Mouse (Mus musculus): ENCODE data around the gene Prickle1. TPM values are rescaled to one million over a fixed set of nuclear protein-coding genes. Genes with fewer than 3 reads are reported as not detected.

Gene Prickle1
- polyA plus RNA-seq, 1 experiment from 2014 or later = 18.1 TPM

GRCm38 (mm10) chr15:93479445-93479844 is 116.2 kb downstream of the Prickle1 start:
- H3K9ac ChIP-seq (ENCODE audit: low read depth, low read length) = no peak overlapping the region
- H3K4me3 ChIP-seq (ENCODE audit: low read length) = no peak overlapping the region
- ATAC-seq = no peak
- H3K36me3 ChIP-seq (ENCODE audit: control insufficient read depth, insufficient read depth, low read length) = no peaks in the 10 kb centered on the region
- H3K4me1 ChIP-seq (ENCODE audit: control insufficient read depth, insufficient read depth, low read length) = peaks cover 5% of the 10 kb centered on the region
- H3K4me2 ChIP-seq (ENCODE audit: low read depth, low read length) = no peak overlapping the region
- H3K27ac ChIP-seq (ENCODE audit: low read length) = no peak overlapping the region
- no peaks in the 10 kb centered on the region for H3K9me3 ChIP-seq (ENCODE audit: control insufficient read depth, low read length)
- no peaks in the 10 kb centered on the region for H3K27me3 ChIP-seq (replicated peaks; ENCODE audit: control insufficient read depth, insufficient read depth, low read length)
- WGBS = 62% methylated on average over 4 of the region's 4 CpGs

- Histone ChIP-seq H3K27me3 (replicated peaks; ENCODE audit: control insufficient read depth, insufficient read depth, low read length) (no peaks in the 10 kb centered on the region), H3K36me3 (ENCODE audit: control insufficient read depth, insufficient read depth, low read length) (no peaks in the 10 kb centered on the region), H3K4me2 (ENCODE audit: low read depth, low read length) (no peak overlapping the region), H3K9me3 (ENCODE audit: control insufficient read depth, low read length) (no peaks in the 10 kb centered on the region), H3K9ac (ENCODE audit: low read depth, low read length) (no peak overlapping the region), H3K4me3 (ENCODE audit: low read length) (no peak overlapping the region), H3K4me1 (ENCODE audit: control insufficient read depth, insufficient read depth, low read length) (peaks cover 5% of the 10 kb centered on the region), H3K27ac (ENCODE audit: low read length) (no peak overlapping the region)
- 83% methylated on average over 3 of the region's 3 CpGs for WGBS
- no peak for ATAC-seq
Measured at GRCm38 (mm10) chr15:93478676-93479075, 117.0 kb downstream of the Prickle1 start.

- H3K9ac ChIP-seq (ENCODE audit: low read depth, low read length) = no peak overlapping the region
- H3K36me3 ChIP-seq (ENCODE audit: control insufficient read depth, insufficient read depth, low read length) = no peaks in the 10 kb centered on the region
- no peak overlapping the region for H3K4me3 ChIP-seq (ENCODE audit: low read length)
- no peak overlapping the region for H3K4me2 ChIP-seq (ENCODE audit: low read depth, low read length)
- H3K4me1 ChIP-seq (ENCODE audit: control insufficient read depth, insufficient read depth, low read length) = peaks cover 5% of the 10 kb centered on the region
- WGBS = 83% methylated on average over 4 of the region's 4 CpGs
- no peak overlapping the region for H3K27ac ChIP-seq (ENCODE audit: low read length)
- H3K9me3 ChIP-seq (ENCODE audit: control insufficient read depth, low read length) = no peaks in the 10 kb centered on the region
- no peaks in the 10 kb centered on the region for H3K27me3 ChIP-seq (replicated peaks; ENCODE audit: control insufficient read depth, insufficient read depth, low read length)
- ATAC-seq = no peak
Measured at GRCm38 (mm10) chr15:93477729-93478128, 118.0 kb downstream of the Prickle1 start.

- WGBS = 48% methylated on average over 8 of the region's 8 CpGs
Measured at GRCm38 (mm10) chr15:93475688-93476087, 120.0 kb downstream of the Prickle1 start.

GRCm38 (mm10) chr15:93474277-93474676 is 121.4 kb downstream of the Prickle1 start:
- H3K4me2 ChIP-seq (ENCODE audit: low read depth, low read length) = no peak overlapping the region
- no peak overlapping the region for H3K4me3 ChIP-seq (ENCODE audit: low read length)
- no peaks in the 10 kb centered on the region for H3K27me3 ChIP-seq (replicated peaks; ENCODE audit: control insufficient read depth, insufficient read depth, low read length)
- no peak overlapping the region for H3K27ac ChIP-seq (ENCODE audit: low read length)
- H3K9me3 ChIP-seq (ENCODE audit: control insufficient read depth, low read length) = no peaks in the 10 kb centered on the region
- ATAC-seq = no peak
- H3K36me3 ChIP-seq (ENCODE audit: control insufficient read depth, insufficient read depth, low read length) = no peaks in the 10 kb centered on the region
- H3K9ac ChIP-seq (ENCODE audit: low read depth, low read length) = no peak overlapping the region
- H3K4me1 ChIP-seq (ENCODE audit: control insufficient read depth, insufficient read depth, low read length) = peaks cover 5% of the 10 kb centered on the region
- 90% methylated on average over 3 of the region's 3 CpGs for WGBS

More at GRCm38 (mm10) chr15:93475688-93476087, 120.0 kb downstream of the Prickle1 start:
- H3K4me2 ChIP-seq (ENCODE audit: low read depth, low read length) = no peak overlapping the region
- H3K9me3 ChIP-seq (ENCODE audit: control insufficient read depth, low read length) = no peaks in the 10 kb centered on the region
- peaks cover 5% of the 10 kb centered on the region for H3K4me1 ChIP-seq (ENCODE audit: control insufficient read depth, insufficient read depth, low read length)
- no peak for ATAC-seq
- no peak overlapping the region for H3K4me3 ChIP-seq (ENCODE audit: low read length)
- H3K27ac ChIP-seq (ENCODE audit: low read length) = no peak overlapping the region
- H3K36me3 ChIP-seq (ENCODE audit: control insufficient read depth, insufficient read depth, low read length) = no peaks in the 10 kb centered on the region
- H3K9ac ChIP-seq (ENCODE audit: low read depth, low read length) = no peak overlapping the region
- no peaks in the 10 kb centered on the region for H3K27me3 ChIP-seq (replicated peaks; ENCODE audit: control insufficient read depth, insufficient read depth, low read length)

- Histone ChIP-seq H3K4me2 (ENCODE audit: low read depth, low read length) (no peak overlapping the region), H3K9me3 (ENCODE audit: control insufficient read depth, low read length) (no peaks in the 10 kb centered on the region), H3K36me3 (ENCODE audit: control insufficient read depth, insufficient read depth, low read length) (no peaks in the 10 kb centered on the region), H3K4me3 (ENCODE audit: low read length) (no peak overlapping the region), H3K9ac (ENCODE audit: low read depth, low read length) (no peak overlapping the region), H3K27me3 (replicated peaks; ENCODE audit: control insufficient read depth, insufficient read depth, low read length) (no peaks in the 10 kb centered on the region), H3K4me1 (ENCODE audit: control insufficient read depth, insufficient read depth, low read length) (peaks cover 5% of the 10 kb centered on the region), H3K27ac (ENCODE audit: low read length) (no peak overlapping the region)
- ATAC-seq = no peak
- 82% methylated on average over 1 of the region's 1 CpGs for WGBS
Measured at GRCm38 (mm10) chr15:93472089-93472488, 123.6 kb downstream of the Prickle1 start.

- H3K36me3 ChIP-seq (ENCODE audit: control insufficient read depth, insufficient read depth, low read length) = no peaks in the 10 kb centered on the region
- no peak overlapping the region for H3K4me3 ChIP-seq (ENCODE audit: low read length)
- no peak overlapping the region for H3K9ac ChIP-seq (ENCODE audit: low read depth, low read length)
- peaks cover 5% of the 10 kb centered on the region for H3K4me1 ChIP-seq (ENCODE audit: control insufficient read depth, insufficient read depth, low read length)
- 76% methylated on average over 12 of the region's 12 CpGs for WGBS
- no peaks in the 10 kb centered on the region for H3K9me3 ChIP-seq (ENCODE audit: control insufficient read depth, low read length)
- ATAC-seq = no peak
- H3K4me2 ChIP-seq (ENCODE audit: low read depth, low read length) = no peak overlapping the region
- no peaks in the 10 kb centered on the region for H3K27me3 ChIP-seq (replicated peaks; ENCODE audit: control insufficient read depth, insufficient read depth, low read length)
- H3K27ac ChIP-seq (ENCODE audit: low read length) = no peak overlapping the region
Measured at GRCm38 (mm10) chr15:93471651-93472050, 124.0 kb downstream of the Prickle1 start.

- ATAC-seq = no peak
- no peak overlapping the region for H3K9ac ChIP-seq (ENCODE audit: low read depth, low read length)
- 95% methylated on average over 23 of the region's 23 CpGs for WGBS
Measured at GRCm38 (mm10) chr15:93461066-93461465, 134.6 kb downstream of the Prickle1 start.

GRCm38 (mm10) chr15:93459422-93459821 is 136.3 kb downstream of the Prickle1 start:
- H3K9me3 ChIP-seq (ENCODE audit: control insufficient read depth, low read length) = no peaks in the 10 kb centered on the region
- H3K36me3 ChIP-seq (ENCODE audit: control insufficient read depth, insufficient read depth, low read length) = no peaks in the 10 kb centered on the region
- H3K4me1 ChIP-seq (ENCODE audit: control insufficient read depth, insufficient read depth, low read length) = no peaks in the 10 kb centered on the region
- no peak overlapping the region for H3K4me3 ChIP-seq (ENCODE audit: low read length)
- H3K4me2 ChIP-seq (ENCODE audit: low read depth, low read length) = no peak overlapping the region
- WGBS = 80% methylated on average over 5 of the region's 5 CpGs
- no peak for ATAC-seq
- no peaks in the 10 kb centered on the region for H3K27me3 ChIP-seq (replicated peaks; ENCODE audit: control insufficient read depth, insufficient read depth, low read length)
- no peak overlapping the region for H3K27ac ChIP-seq (ENCODE audit: low read length)
- H3K9ac ChIP-seq (ENCODE audit: low read depth, low read length) = no peak overlapping the region

More at GRCm38 (mm10) chr15:93461066-93461465, 134.6 kb downstream of the Prickle1 start:
- no peaks in the 10 kb centered on the region for H3K27me3 ChIP-seq (replicated peaks; ENCODE audit: control insufficient read depth, insufficient read depth, low read length)
- H3K27ac ChIP-seq (ENCODE audit: low read length) = no peak overlapping the region
- H3K36me3 ChIP-seq (ENCODE audit: control insufficient read depth, insufficient read depth, low read length) = no peaks in the 10 kb centered on the region
- H3K4me1 ChIP-seq (ENCODE audit: control insufficient read depth, insufficient read depth, low read length) = no peaks in the 10 kb centered on the region
- H3K4me3 ChIP-seq (ENCODE audit: low read length) = no peak overlapping the region
- H3K9me3 ChIP-seq (ENCODE audit: control insufficient read depth, low read length) = no peaks in the 10 kb centered on the region
- H3K4me2 ChIP-seq (ENCODE audit: low read depth, low read length) = no peak overlapping the region

- Histone ChIP-seq H3K9ac (ENCODE audit: low read depth, low read length) (no peak overlapping the region), H3K27me3 (replicated peaks; ENCODE audit: control insufficient read depth, insufficient read depth, low read length) (no peaks in the 10 kb centered on the region), H3K4me1 (ENCODE audit: control insufficient read depth, insufficient read depth, low read length) (no peaks in the 10 kb centered on the region), H3K4me3 (ENCODE audit: low read length) (no peak overlapping the region), H3K27ac (ENCODE audit: low read length) (no peak overlapping the region), H3K9me3 (ENCODE audit: control insufficient read depth, low read length) (no peaks in the 10 kb centered on the region), H3K4me2 (ENCODE audit: low read depth, low read length) (no peak overlapping the region), H3K36me3 (ENCODE audit: control insufficient read depth, insufficient read depth, low read length) (no peaks in the 10 kb centered on the region)
- no peak for ATAC-seq
Measured at GRCm38 (mm10) chr15:93456005-93456404, 139.7 kb downstream of the Prickle1 start.

All from intestine, embryonic 16.5 days (tissue).